Mouse (Mus musculus) MEL (cell line): ENCODE data around the gene Agmat. TPM values are rescaled to one million over a fixed set of nuclear protein-coding genes. Genes with fewer than 3 reads are reported as not detected.

Experiments
- DNase-seq: peaks from one replicate; pipeline ENCODE4 v3.0.0; 2011; ENCODE audit warnings: low read depth, low spot score
- H3K27ac ChIP-seq: 2 replicates; pipeline ENCODE4 v1.5.1; 2012; ENCODE audit warnings: low read depth, mild to moderate bottlenecking, control low read depth, low read length, moderate library complexity; ENCODE audit not compliant: control insufficient read depth
- H3K27me3 ChIP-seq, 2 experiments: fragments of 150-350 bp in 1 of 2; sonication (generic) in 1 of 2; 2 replicates each; pipeline ENCODE4 v1.6.1; 2012; ENCODE audit warnings: low read length in 2 of 2, mild to moderate bottlenecking in 2 of 2, improper control_type of control experiment in 1 of 2, moderate library complexity in 1 of 2; ENCODE audit not compliant: insufficient read depth in 2 of 2, control insufficient read depth in 1 of 2
- H3K36me3 ChIP-seq, 2 experiments: 2 replicates each; pipeline ENCODE4 v1.6.1; 2012 to 2014; ENCODE audit warnings: low read length in 2 of 2, improper control_type of control experiment in 1 of 2, inconsistent platforms in 1 of 2, mild to moderate bottlenecking in 1 of 2; ENCODE audit not compliant: insufficient read depth in 2 of 2, control insufficient read depth in 1 of 2
- H3K4me1 ChIP-seq, 2 experiments: fragments of 150-350 bp in 1 of 2; sonication (generic) in 1 of 2; 2 replicates each; pipeline ENCODE4 v1.6.1; 2012; ENCODE audit warnings: low read length in 2 of 2, improper control_type of control experiment in 1 of 2, mild to moderate bottlenecking in 1 of 2; ENCODE audit not compliant: insufficient read depth in 2 of 2, control insufficient read depth in 1 of 2
- H3K4me3 ChIP-seq, 2 experiments: fragments of 150-350 bp in 1 of 2; sonication (generic) in 1 of 2; 2 replicates each; pipeline ENCODE4 v1.5.1; 2012; ENCODE audit warnings: low read depth in 2 of 2, low read length in 2 of 2, mild to moderate bottlenecking in 2 of 2, moderate library complexity in 2 of 2, control low read depth in 1 of 2, improper control_type of control experiment in 1 of 2; ENCODE audit not compliant: control insufficient read depth in 1 of 2, insufficient read depth in 1 of 2
- H3K79me2 ChIP-seq: 2 replicates; pipeline ENCODE4 v1.6.1; 2012; ENCODE audit warnings: mild to moderate bottlenecking, low read length, moderate library complexity; ENCODE audit not compliant: control insufficient read depth, poor library complexity, insufficient read depth
- H3K9ac ChIP-seq: 2 replicates; pipeline ENCODE4 v1.6.1; 2012; ENCODE audit warnings: low read depth, mild to moderate bottlenecking, control low read depth, low read length, moderate library complexity; ENCODE audit not compliant: control insufficient read depth, poor library complexity, severe bottlenecking
- H3K9me3 ChIP-seq: fragments of 150-350 bp; sonication (generic); replicated peaks from 2 replicates; pipeline ENCODE4 v1.6.1; 2012; ENCODE audit warnings: mild to moderate bottlenecking, low read length, improper control_type of control experiment, moderate library complexity; ENCODE audit not compliant: insufficient read depth
- CHD1 ChIP-seq: IDR thresholded peaks from 2 replicates; pipeline ENCODE4 v1.6.1; 2012; ENCODE audit warnings: low read depth, mild to moderate bottlenecking, inconsistent platforms, low read length, improper control_type of control experiment
- E2F4 ChIP-seq: IDR thresholded peaks from 2 replicates; pipeline ENCODE4 v1.6.1; 2011; ENCODE audit warnings: low read depth, low read length, improper control_type of control experiment, borderline replicate concordance
- EP300 ChIP-seq, 2 experiments: IDR thresholded peaks; 2 replicates each; pipeline ENCODE4 v1.6.1; 2011; ENCODE audit warnings: improper control_type of control experiment in 2 of 2, low read length in 2 of 2, low read depth in 1 of 2, mild to moderate bottlenecking in 1 of 2
- ETS1 ChIP-seq: IDR thresholded peaks from 2 replicates; pipeline ENCODE4 v1.6.1; 2012; ENCODE audit warnings: low read depth, mild to moderate bottlenecking, inconsistent platforms, low read length, improper control_type of control experiment, moderate library complexity
- GATA1 ChIP-seq: IDR thresholded peaks from 2 replicates; pipeline ENCODE4 v1.6.1; 2011; ENCODE audit warnings: low read depth, low read length, improper control_type of control experiment
- HCFC1 ChIP-seq: IDR thresholded peaks from 2 replicates; pipeline ENCODE4 v1.6.1; 2012; ENCODE audit warnings: low read depth, mild to moderate bottlenecking, inconsistent platforms, low read length, improper control_type of control experiment, moderate library complexity
- JUND ChIP-seq: IDR thresholded peaks from 2 replicates; pipeline ENCODE4 v1.6.1; 2011; ENCODE audit warnings: low read depth, mild to moderate bottlenecking, improper control_type of control experiment, low read length
- KAT2A ChIP-seq: conservative IDR thresholded peaks from 2 replicates; pipeline ENCODE4 v1.6.1; 2012; ENCODE audit warnings: low read depth, low read length, improper control_type of control experiment, inconsistent platforms
- MAX ChIP-seq: IDR thresholded peaks from 2 replicates; pipeline ENCODE4 v1.6.1; 2011; ENCODE audit warnings: low read length, improper control_type of control experiment
- MAZ ChIP-seq: IDR thresholded peaks from 2 replicates; pipeline ENCODE4 v1.6.1; 2012; ENCODE audit warnings: low read depth, mild to moderate bottlenecking, inconsistent platforms, low read length, improper control_type of control experiment
- MYC ChIP-seq: IDR thresholded peaks from 2 replicates; pipeline ENCODE4 v1.6.1; 2011; ENCODE audit warnings: low read depth, mild to moderate bottlenecking, low read length, improper control_type of control experiment, moderate library complexity
- NELFE ChIP-seq: IDR thresholded peaks from 2 replicates; pipeline ENCODE4 v1.6.1; 2011; ENCODE audit warnings: low read depth, low read length, improper control_type of control experiment
- POLR2A ChIP-seq, 2 experiments: IDR thresholded peaks; 2 replicates each; pipeline ENCODE4 v1.6.1; 2011 to 2012; ENCODE audit warnings: low read length in 2 of 2, mild to moderate bottlenecking in 2 of 2, control low read depth in 1 of 2, improper control_type of control experiment in 1 of 2, low read depth in 1 of 2, moderate library complexity in 1 of 2; ENCODE audit not compliant: control insufficient read depth in 1 of 2, insufficient read depth in 1 of 2, poor library complexity in 1 of 2
- POLR2AphosphoS5 ChIP-seq: IDR thresholded peaks from 2 replicates; pipeline ENCODE4 v1.6.1; 2012; ENCODE audit warnings: low read depth, borderline replicate concordance, mild to moderate bottlenecking, inconsistent platforms, low read length, moderate library complexity, mixed read lengths
- RAD21 ChIP-seq: IDR thresholded peaks from 2 replicates; pipeline ENCODE4 v1.6.1; 2011; ENCODE audit warnings: mild to moderate bottlenecking, low read depth, low read length, improper control_type of control experiment
- RCOR1 ChIP-seq: IDR thresholded peaks from 2 replicates; pipeline ENCODE4 v1.6.1; 2012; ENCODE audit warnings: low read depth, mild to moderate bottlenecking, inconsistent platforms, low read length, improper control_type of control experiment
- TAL1 ChIP-seq: IDR thresholded peaks from 2 replicates; pipeline ENCODE4 v1.6.1; 2012; ENCODE audit warnings: mild to moderate bottlenecking, inconsistent platforms, low read length, moderate library complexity, mixed read lengths
- TBP ChIP-seq: IDR thresholded peaks from 2 replicates; pipeline ENCODE4 v1.8.0; 2011; ENCODE audit warnings: low read depth, low read length, improper control_type of control experiment
- ZNF384 ChIP-seq: IDR thresholded peaks from 2 replicates; pipeline ENCODE4 v1.6.1; 2012; ENCODE audit warnings: low read depth, mild to moderate bottlenecking, inconsistent platforms, low read length, improper control_type of control experiment
- polyA plus RNA-seq, 2 experiments: library from polyadenylated mRNA; stranded (reverse) in 1 of 2; unstranded in 1 of 2; fragments of >175 nt in 1 of 2; fragments of >200 nt in 1 of 2; gene quantifications; 2 replicates each; pipeline versions ENCODE4 v1.2.1 to v1.2.4; 2012; ENCODE audit warnings: low replicate concordance in 2 of 2, low read depth in 1 of 2; ENCODE audit not compliant: insufficient read length in 2 of 2, insufficient read depth in 1 of 2, missing spikeins in 1 of 2
- total RNA-seq: library from RNA; depleted of rRNA; stranded (reverse); fragments of 300-350 nt; gene quantifications from 2 replicates; pipeline ENCODE4 v1.2.3, GENCODE M21; 2012

Agmat gene
- total and polyA plus RNA-seq, 3 experiments, result 0.07 to 0.12 TPM; not detected in 1

- Histone ChIP-seq H3K27me3 (no peaks in the 10 kb centered on the region), H3K27ac (no peak overlapping the region), H3K9ac (no peak overlapping the region), H3K36me3 (peaks cover 18 to 31% of the 10 kb centered on the region in 2 experiments), H3K9me3 (no peaks in the 10 kb centered on the region), H3K4me1 (peaks cover 16 to 21% of the 10 kb centered on the region in 2 experiments), H3K4me3 (no peak overlapping the region), H3K79me2 (peaks cover 22% of the 10 kb centered on the region)
- DNase-seq, result no peak
- TF ChIP-seq TBP (no peak), KAT2A (no peak), JUND (no peak), POLR2AphosphoS5 (no peak), RAD21 (no peak), EP300 (IDR thresholded peaks at IDR 0.05; ENCODE audit: low read depth in 1 of 2, low read length in 2 of 2) (no peak), ZNF384 (no peak), HCFC1 (no peak), NELFE (no peak)
Observed at GRCm38 (mm10) chr4:141711250-141711649, 35.2 kb upstream of the Agmat start.

GRCm38 (mm10) chr4:141713598-141714142 is 32.8 kb upstream of the Agmat start:
- DNase-seq, result peak; percentile 59
- Histone ChIP-seq H3K27ac (peak overlapping the region; percentile 44), H3K4me3 (no peak overlapping the region), H3K79me2 (peaks cover 42% of the 10 kb centered on the region), H3K27me3 (no peaks in the 10 kb centered on the region), H3K36me3 (peaks cover 23 to 29% of the 10 kb centered on the region in 2 experiments), H3K9ac (no peak overlapping the region), H3K4me1 (peaks cover 18 to 25% of the 10 kb centered on the region in 2 experiments), H3K9me3 (no peaks in the 10 kb centered on the region)
- TF ChIP-seq RCOR1, result peak; percentile 22; the same call in 1 of the 2 replicates
- no peak for TF ChIP-seq MAX
- TF ChIP-seq CHD1, result no peak
- peak; percentile 30; the same call in 1 of the 2 replicates for TF ChIP-seq MYC
- TF ChIP-seq KAT2A, result no peak
- TF ChIP-seq TBP, result no peak
- peak; percentile 60 for TF ChIP-seq ETS1
- no peak for TF ChIP-seq E2F4
- no peak for TF ChIP-seq RAD21
- peak; percentile 11 to 73; a peak in 1 of 4 replicates for TF ChIP-seq EP300 (IDR thresholded peaks at IDR 0.05; ENCODE audit: low read depth in 1 of 2, low read length in 2 of 2)
- 0 out of 4 replicates have a peak, but pooled peaks of 1 of the 2 experiments have one; percentile 19 for TF ChIP-seq POLR2A (IDR thresholded peaks at IDR 0.05; ENCODE audit: control insufficient read depth in 1 of 2, insufficient read depth in 1 of 2, low read depth in 1 of 2, low read length in 2 of 2, poor library complexity in 1 of 2)
- peak; percentile 30; the same call in 1 of the 2 replicates for TF ChIP-seq GATA1
- peak; percentile 51 for TF ChIP-seq TAL1
- TF ChIP-seq MAZ, result no peak
